Mouse (Mus musculus) myocyte (in vitro differentiated cells): ENCODE data around the gene Csk. TPM values are rescaled to one million over a fixed set of nuclear protein-coding genes. Genes with fewer than 3 reads are reported as not detected.

ENCODE experiments used
- H3K27me3 ChIP-seq: one replicate; pipeline ENCODE4 v1.6.1; 2011; ENCODE audit not compliant: control insufficient read depth, insufficient read depth, insufficient read length
- H3K36me3 ChIP-seq: one replicate; pipeline ENCODE4 v1.6.1; 2011; ENCODE audit not compliant: control insufficient read depth, insufficient read depth
- H3K4me2 ChIP-seq: one replicate; pipeline ENCODE4 v1.6.1; 2011; ENCODE audit warnings: low read depth, control low read depth
- H3K4me3 ChIP-seq: one replicate; pipeline ENCODE4 v1.5.1; 2011; ENCODE audit warnings: mild to moderate bottlenecking, control low read depth, moderate library complexity
- H3K79me2 ChIP-seq: one replicate; pipeline ENCODE4 v1.6.1; 2011; ENCODE audit not compliant: control insufficient read depth, insufficient read depth
- H3ac ChIP-seq: one replicate; pipeline ENCODE4 v1.6.1; 2011; ENCODE audit not compliant: control insufficient read depth, insufficient read length
- CEBPB ChIP-seq: IDR thresholded peaks from 2 replicates; pipeline ENCODE4 v1.6.1; 2011; ENCODE audit warnings: mild to moderate bottlenecking, moderate library complexity; ENCODE audit not compliant: poor library complexity, insufficient read depth, severe bottlenecking
- E2F4 ChIP-seq: IDR thresholded peaks from one replicate; pipeline ENCODE4 v1.6.1; 2011; ENCODE audit warnings: mild to moderate bottlenecking, control low read depth, moderate library complexity; ENCODE audit not compliant: insufficient read depth
- MAX ChIP-seq: IDR thresholded peaks from one replicate; pipeline ENCODE4 v1.6.1; 2011; ENCODE audit warnings: low read depth, mild to moderate bottlenecking, control low read depth
- MYOD1 ChIP-seq, 3 experiments: IDR thresholded peaks; one replicate each; pipeline ENCODE4 v1.6.1; 2011; ENCODE audit warnings: control low read depth in 2 of 3, low read depth in 2 of 3, mild to moderate bottlenecking in 2 of 3, moderate library complexity in 1 of 3; ENCODE audit not compliant: insufficient read length in 2 of 3, control insufficient read depth in 1 of 3
- MYOG ChIP-seq, 3 experiments: IDR thresholded peaks; one replicate each; pipeline ENCODE4 v1.6.1; 2011; ENCODE audit warnings: control low read depth in 2 of 3, low read depth in 2 of 3, mild to moderate bottlenecking in 2 of 3; ENCODE audit not compliant: insufficient read length in 2 of 3, control insufficient read depth in 1 of 3, insufficient read depth in 1 of 3
- POLR2A ChIP-seq: IDR thresholded peaks from one replicate; pipeline ENCODE4 v1.6.1; 2011; ENCODE audit warnings: low read depth, mild to moderate bottlenecking, control low read depth, moderate library complexity; ENCODE audit not compliant: insufficient read length
- POLR2AphosphoS2 ChIP-seq: IDR thresholded peaks from one replicate; pipeline ENCODE4 v1.6.1; 2011; ENCODE audit warnings: low read depth, control low read depth; ENCODE audit not compliant: insufficient read length
- REST ChIP-seq: IDR thresholded peaks from one replicate; pipeline ENCODE4 v1.6.1; 2011; ENCODE audit warnings: mild to moderate bottlenecking, control low read depth, moderate library complexity; ENCODE audit not compliant: insufficient read depth, insufficient read length
- SRF ChIP-seq: IDR thresholded peaks from one replicate; pipeline ENCODE4 v1.6.1; 2011; ENCODE audit warnings: low read depth; ENCODE audit not compliant: control insufficient read depth, insufficient read length
- TCF12 ChIP-seq: IDR thresholded peaks from one replicate; pipeline ENCODE4 v1.6.1; 2011; ENCODE audit warnings: mild to moderate bottlenecking, control low read depth; ENCODE audit not compliant: poor library complexity, insufficient read depth, severe bottlenecking
- TCF3 ChIP-seq: IDR thresholded peaks from one replicate; pipeline ENCODE4 v1.6.1; 2011; ENCODE audit warnings: low read depth, control low read depth; ENCODE audit not compliant: insufficient read length
- USF1 ChIP-seq: IDR thresholded peaks from one replicate; pipeline ENCODE4 v1.6.1; 2011; ENCODE audit warnings: low read depth, mild to moderate bottlenecking, control low read depth, moderate library complexity
- polyA plus RNA-seq: library from polyadenylated mRNA; unstranded; fragments of >200 nt; fragmentation: generic; extraction: Trizol; gene quantifications from one replicate; pipeline ENCODE4 v1.2.1, GENCODE M21; 2012; ENCODE audit warnings: missing spikeins

The Csk gene
- polyA plus RNA-seq, 1 experiment, result 76.7 TPM

DNA sequence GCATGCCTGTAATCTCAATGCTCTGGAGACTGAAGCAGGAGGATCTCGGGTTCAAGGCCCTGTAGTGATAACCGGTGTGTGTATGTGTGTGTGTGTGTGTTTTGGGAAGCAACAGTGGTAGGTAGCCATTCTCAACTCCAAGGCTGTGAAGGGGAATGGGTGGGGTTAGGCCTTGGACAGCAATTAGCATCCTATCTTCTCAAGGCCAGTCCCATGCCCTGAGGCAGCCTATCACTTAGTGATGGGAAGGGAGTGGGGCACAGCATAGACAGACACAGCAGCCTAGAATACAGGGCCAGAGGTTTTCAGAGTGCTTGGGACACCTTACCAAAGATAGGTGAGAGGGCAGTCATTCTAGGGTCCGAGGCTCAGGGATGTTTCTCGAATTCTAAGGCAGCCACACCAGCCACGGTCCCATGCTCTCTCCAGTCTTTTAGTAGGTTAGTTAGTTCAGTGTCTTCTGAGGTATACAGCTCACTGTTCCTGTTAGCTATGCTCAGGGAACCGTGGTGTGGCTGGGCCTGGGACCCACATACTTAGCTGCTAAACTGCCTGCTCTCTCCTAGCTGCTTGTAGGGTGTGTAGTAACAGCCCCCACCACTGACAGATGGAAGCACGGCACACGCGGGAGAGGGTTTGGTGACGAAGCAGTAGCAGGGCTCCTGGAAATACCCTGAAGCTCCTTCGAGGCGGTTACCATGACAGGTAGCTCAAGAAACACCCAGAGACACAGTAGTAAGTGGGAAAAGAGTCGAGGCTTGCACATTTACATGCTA lies 11.5 kb downstream of the Csk start:
- peak overlapping the region; percentile 67 for H3K4me3 ChIP-seq
- TF ChIP-seq MYOD1 (IDR thresholded peaks at IDR 0.05; ENCODE audit: control insufficient read depth in 1 of 3, insufficient read length in 2 of 3, low read depth in 2 of 3), result no peak
- TF ChIP-seq POLR2AphosphoS2, result no peak
- no peak for TF ChIP-seq CEBPB
- no peak for TF ChIP-seq SRF
- no peak for TF ChIP-seq TCF12
- TF ChIP-seq POLR2A, result no peak
- TF ChIP-seq MAX, result no peak
- TF ChIP-seq USF1, result no peak
- TF ChIP-seq REST, result no peak
- TF ChIP-seq TCF3, result no peak
- TF ChIP-seq MYOG (IDR thresholded peaks at IDR 0.05; ENCODE audit: control insufficient read depth in 1 of 3, insufficient read depth in 1 of 3, insufficient read length in 2 of 3, low read depth in 2 of 3), result no peak
- no peak for TF ChIP-seq E2F4
- peak overlapping the region; percentile 91 for H3K4me2 ChIP-seq

DNA sequence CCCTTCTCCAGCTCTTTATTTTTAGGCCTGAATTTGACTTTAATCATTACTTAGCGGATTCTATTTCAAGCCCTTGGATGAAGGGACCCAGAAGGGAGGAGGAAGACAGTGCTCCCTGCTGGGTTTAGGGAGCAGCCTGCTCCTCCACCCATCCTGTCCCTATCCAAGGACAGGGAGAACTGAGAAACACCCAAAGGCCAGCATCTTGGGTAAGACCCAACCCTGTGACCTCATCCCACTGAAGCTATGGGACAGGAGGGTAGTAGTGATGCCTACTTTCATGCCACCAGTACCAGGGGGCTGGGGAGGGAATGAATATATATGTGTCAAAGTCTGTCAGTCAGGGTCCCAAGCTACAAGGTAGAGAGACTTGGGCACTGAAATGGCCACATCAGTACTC lies 12.4 kb downstream of the Csk start:
- H3K4me3 ChIP-seq, result no peak overlapping the region
- H3ac ChIP-seq, result no peak overlapping the region
- no peak for TF ChIP-seq POLR2AphosphoS2
- no peak for TF ChIP-seq MYOG (IDR thresholded peaks at IDR 0.05; ENCODE audit: control insufficient read depth in 1 of 3, insufficient read depth in 1 of 3, insufficient read length in 2 of 3, low read depth in 2 of 3)
- TF ChIP-seq REST, result no peak
- H3K27me3 ChIP-seq, result no peaks in the 10 kb centered on the region
- peak overlapping the region; percentile 91 for H3K4me2 ChIP-seq
- H3K36me3 ChIP-seq, result no peaks in the 10 kb centered on the region
- peaks cover 86% of the 10 kb centered on the region for H3K79me2 ChIP-seq

More for the DNA sequence above, 11.5 kb downstream of the Csk start:
- no peaks in the 10 kb centered on the region for H3K27me3 ChIP-seq
- H3ac ChIP-seq, result no peak overlapping the region
- H3K36me3 ChIP-seq, result no peaks in the 10 kb centered on the region
- peaks cover 76% of the 10 kb centered on the region for H3K79me2 ChIP-seq

DNA sequence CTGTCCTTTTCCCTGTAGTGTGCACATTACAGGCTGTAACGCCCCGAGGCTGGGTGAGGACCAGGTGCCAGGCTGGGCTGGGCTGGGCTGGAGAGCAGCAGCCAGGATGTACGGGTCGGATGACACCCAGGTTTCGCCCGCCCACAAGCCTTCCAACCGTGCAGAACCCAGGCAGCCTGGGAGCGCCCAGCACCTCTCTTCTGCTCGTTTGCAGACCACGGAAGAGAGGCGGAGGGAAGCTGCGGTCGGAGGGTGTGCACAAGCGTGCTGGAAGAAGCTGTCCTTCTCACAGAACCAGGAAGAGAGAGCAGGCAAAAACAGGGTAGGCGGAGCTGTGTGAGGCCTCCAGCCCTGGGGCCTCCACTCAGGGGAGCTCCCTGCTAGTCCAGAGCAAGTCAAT lies 13.0 kb downstream of the Csk start:
- H3K27me3 ChIP-seq, result no peaks in the 10 kb centered on the region
- TF ChIP-seq TCF12 (no peak), CEBPB (no peak), REST (no peak), TCF3 (no peak), MAX (no peak), POLR2A (no peak), SRF (no peak), E2F4 (no peak), MYOG (IDR thresholded peaks at IDR 0.05; ENCODE audit: control insufficient read depth in 1 of 3, insufficient read depth in 1 of 3, insufficient read length in 2 of 3, low read depth in 2 of 3) (peak in 1 of 3 experiments; percentile 6), MYOD1 (IDR thresholded peaks at IDR 0.05; ENCODE audit: control insufficient read depth in 1 of 3, insufficient read length in 2 of 3, low read depth in 2 of 3) (peak in 1 of 3 experiments; percentile 61), POLR2AphosphoS2 (peak; percentile 11), USF1 (no peak)
- peak overlapping the region; percentile 91 for H3K4me2 ChIP-seq
- no peaks in the 10 kb centered on the region for H3K36me3 ChIP-seq
- H3K4me3 ChIP-seq, result no peak overlapping the region
- peaks cover 92% of the 10 kb centered on the region for H3K79me2 ChIP-seq
- H3ac ChIP-seq, result no peak overlapping the region

DNA sequence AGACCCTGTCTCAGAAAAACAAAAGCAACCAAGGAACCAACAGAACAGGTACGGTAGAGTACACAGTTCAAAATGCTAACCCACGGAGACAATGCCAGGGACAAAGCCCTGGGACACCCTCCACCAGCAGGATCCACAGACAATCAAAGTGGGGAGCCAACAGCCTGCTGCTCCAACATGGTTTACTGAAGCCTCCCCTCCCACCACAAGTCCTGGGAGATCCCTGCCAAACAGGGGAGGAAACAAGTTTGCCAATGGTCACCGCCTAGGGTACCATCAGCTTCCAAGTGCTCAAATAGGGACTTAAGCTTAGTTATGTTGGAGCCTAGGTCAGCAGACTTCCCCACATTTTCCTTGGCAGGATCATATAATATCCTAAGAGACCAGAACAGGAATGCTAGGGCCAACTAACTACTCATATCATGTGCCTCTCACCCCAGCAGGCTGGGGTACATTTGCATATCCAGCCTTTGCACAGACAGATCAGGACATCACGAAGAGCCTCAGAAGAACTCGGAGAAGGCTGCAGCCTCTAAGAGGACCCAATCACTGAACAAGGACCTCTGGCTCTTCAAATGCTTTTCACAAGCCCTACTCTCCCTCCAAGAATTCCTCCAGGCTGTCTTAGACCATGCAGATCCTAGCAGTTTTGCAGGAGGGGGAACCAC lies 13.6 kb downstream of the Csk start:
- TF ChIP-seq E2F4 (no peak), USF1 (no peak), MYOG (IDR thresholded peaks at IDR 0.05; ENCODE audit: control insufficient read depth in 1 of 3, insufficient read depth in 1 of 3, insufficient read length in 2 of 3, low read depth in 2 of 3) (no peak), REST (no peak), CEBPB (no peak), POLR2AphosphoS2 (no peak), MYOD1 (IDR thresholded peaks at IDR 0.05; ENCODE audit: control insufficient read depth in 1 of 3, insufficient read length in 2 of 3, low read depth in 2 of 3) (no peak), TCF12 (no peak), MAX (no peak), POLR2A (no peak), SRF (no peak), TCF3 (no peak)
- Histone ChIP-seq H3ac (no peak overlapping the region), H3K4me2 (peak overlapping the region; percentile 91), H3K79me2 (peaks cover 96% of the 10 kb centered on the region), H3K4me3 (no peak overlapping the region), H3K27me3 (no peaks in the 10 kb centered on the region), H3K36me3 (no peaks in the 10 kb centered on the region)
